Mouse (Mus musculus): ENCODE data around the gene Tshz3. TPM values are rescaled to one million over a fixed set of nuclear protein-coding genes. Genes with fewer than 3 reads are reported as not detected.

Gene Tshz3
- polyA plus RNA-seq, 1 experiment from 2014 or later, result 2.4 TPM

- Histone ChIP-seq H3K36me3 (no peaks in the 10 kb centered on the region), H3K9ac (peak overlapping the region; percentile 21; the same call in 1 of the 2 replicates), H3K4me1 (replicated peaks) (peaks cover 5% of the 10 kb centered on the region), H3K9me3 (replicated peaks) (no peaks in the 10 kb centered on the region), H3K27ac (no peak overlapping the region), H3K27me3 (peaks cover 47% of the 10 kb centered on the region), H3K4me3 (peak overlapping the region; percentile 31), H3K4me2 (peak overlapping the region; percentile 59)
- 2% methylated on average over 18 of the region's 18 CpGs for WGBS
- ATAC-seq (replicated peaks; ENCODE audit: insufficient number of reproducible peaks, insufficient read depth, low FRiP score, low read depth), result no peak
Measured at GRCm38 (mm10) chr7:36679866-36680458, 18.0 kb upstream of the Tshz3 start.

DNA sequence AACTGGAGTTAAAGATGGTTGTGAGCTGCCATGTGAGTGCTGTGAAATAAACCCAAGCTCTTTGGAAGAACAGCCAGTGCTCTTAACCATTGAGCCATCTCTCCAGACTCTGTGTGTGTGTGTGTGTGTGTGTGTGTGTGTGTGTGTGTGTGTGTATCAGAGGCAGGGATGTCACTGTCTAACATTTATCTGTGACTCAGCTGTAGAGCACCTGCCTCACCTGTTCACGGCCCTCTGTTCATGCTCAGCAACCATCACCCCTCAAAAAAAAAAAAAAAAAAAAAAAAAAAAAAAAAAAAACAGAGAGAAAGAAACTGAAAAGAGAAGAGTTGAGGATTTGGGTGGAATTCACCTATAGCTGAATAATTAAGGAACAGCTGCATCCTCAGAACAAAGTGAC lies 10.4 kb upstream of the Tshz3 start:
- Histone ChIP-seq H3K9me3 (replicated peaks) (no peaks in the 10 kb centered on the region), H3K4me1 (replicated peaks) (peaks cover 9% of the 10 kb centered on the region), H3K36me3 (no peaks in the 10 kb centered on the region), H3K4me2 (no peak overlapping the region), H3K4me3 (no peak overlapping the region), H3K9ac (no peak overlapping the region), H3K27ac (no peak overlapping the region), H3K27me3 (peaks cover 47% of the 10 kb centered on the region)
- WGBS, result 85% methylated on average over 1 of the region's 1 CpGs
- no peak for ATAC-seq (replicated peaks; ENCODE audit: insufficient number of reproducible peaks, insufficient read depth, low FRiP score, low read depth)

GRCm38 (mm10) chr7:36689049-36689793 lies 8.7 kb upstream of the Tshz3 start:
- no peaks in the 10 kb centered on the region for H3K9me3 ChIP-seq (replicated peaks)
- H3K9ac ChIP-seq, result no peak overlapping the region
- H3K4me3 ChIP-seq, result no peak overlapping the region
- H3K4me2 ChIP-seq, result no peak overlapping the region
- WGBS, result 50% methylated on average over 7 of the region's 7 CpGs
- H3K27me3 ChIP-seq, result peaks cover 64% of the 10 kb centered on the region
- no peaks in the 10 kb centered on the region for H3K36me3 ChIP-seq
- ATAC-seq (replicated peaks; ENCODE audit: insufficient number of reproducible peaks, insufficient read depth, low FRiP score, low read depth), result no peak
- no peak overlapping the region for H3K27ac ChIP-seq
- H3K4me1 ChIP-seq (replicated peaks), result peaks cover 9% of the 10 kb centered on the region

DNA sequence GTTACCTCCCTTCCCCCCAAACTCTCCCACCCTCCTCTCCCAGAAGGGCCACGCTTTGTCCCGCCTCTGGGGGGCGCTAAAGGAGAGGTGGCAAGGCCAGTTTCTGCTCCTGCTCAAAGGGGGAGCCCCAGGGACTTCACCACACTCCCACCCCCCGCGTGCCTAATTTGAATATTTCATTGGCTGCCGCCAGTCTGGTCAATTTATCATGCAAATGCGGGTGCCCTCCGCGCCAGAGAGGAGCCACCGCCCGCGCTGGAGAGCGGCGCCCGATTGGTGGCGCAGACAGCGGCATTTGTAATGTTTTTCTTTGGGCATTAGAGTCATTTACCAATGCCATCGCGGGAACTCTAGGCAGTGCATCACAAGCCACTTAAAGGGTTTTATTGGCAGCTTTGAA lies 7.4 kb upstream of the Tshz3 start:
- ATAC-seq (replicated peaks; ENCODE audit: insufficient number of reproducible peaks, insufficient read depth, low FRiP score, low read depth), result no peak
- Histone ChIP-seq H3K36me3 (no peaks in the 10 kb centered on the region), H3K9me3 (replicated peaks) (no peaks in the 10 kb centered on the region), H3K27me3 (peaks cover 78% of the 10 kb centered on the region), H3K9ac (no peak overlapping the region), H3K4me2 (peak overlapping the region; percentile 10; the same call in 1 of the 2 replicates), H3K4me3 (peak overlapping the region; percentile 1; the same call in 1 of the 2 replicates), H3K4me1 (replicated peaks) (peaks cover 16% of the 10 kb centered on the region), H3K27ac (no peak overlapping the region)
- WGBS, result under 1% methylated on average over 19 of the region's 19 CpGs

- no peak for ATAC-seq (replicated peaks; ENCODE audit: insufficient number of reproducible peaks, insufficient read depth, low FRiP score, low read depth)
- peaks cover 20% of the 10 kb centered on the region for H3K4me1 ChIP-seq (replicated peaks)
- H3K9ac ChIP-seq, result no peak overlapping the region
- H3K4me3 ChIP-seq, result no peak overlapping the region
- H3K36me3 ChIP-seq, result no peaks in the 10 kb centered on the region
- 2% methylated on average over 14 of the region's 14 CpGs for WGBS
- peaks cover 79% of the 10 kb centered on the region for H3K27me3 ChIP-seq
- no peaks in the 10 kb centered on the region for H3K9me3 ChIP-seq (replicated peaks)
- H3K27ac ChIP-seq, result no peak overlapping the region
- H3K4me2 ChIP-seq, result 0 out of 2 replicates have a peak overlapping the region, but pooled peaks have one; percentile 22
Measured at GRCm38 (mm10) chr7:36691617-36692016, 6.3 kb upstream of the Tshz3 start.

DNA sequence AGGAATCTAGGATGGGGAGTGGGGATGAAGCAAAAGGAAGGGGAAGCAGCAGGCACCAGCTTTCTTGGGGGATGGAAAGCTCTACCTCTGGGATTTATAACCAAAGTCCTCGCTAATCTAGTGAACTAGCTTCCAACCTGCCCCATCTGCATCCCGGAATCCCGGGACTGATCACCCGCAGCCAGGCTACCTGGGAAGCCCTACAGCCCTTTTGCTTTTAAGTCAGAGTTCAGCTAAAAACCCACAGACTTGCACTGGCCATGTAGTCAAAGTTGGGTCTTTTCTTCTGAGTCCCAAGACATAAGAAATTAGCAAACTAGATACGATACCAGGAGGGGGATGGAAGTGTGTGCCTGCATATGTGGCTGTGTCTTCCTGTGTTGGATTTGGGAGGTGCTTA lies 5.5 kb upstream of the Tshz3 start:
- no peaks in the 10 kb centered on the region for H3K36me3 ChIP-seq
- ATAC-seq (replicated peaks; ENCODE audit: insufficient number of reproducible peaks, insufficient read depth, low FRiP score, low read depth), result no peak
- H3K4me2 ChIP-seq, result 0 out of 2 replicates have a peak overlapping the region, but pooled peaks have one; percentile 22
- no peak overlapping the region for H3K27ac ChIP-seq
- H3K9me3 ChIP-seq (replicated peaks), result no peaks in the 10 kb centered on the region
- 12% methylated on average over 5 of the region's 5 CpGs for WGBS
- H3K4me1 ChIP-seq (replicated peaks), result peaks cover 23% of the 10 kb centered on the region
- peaks cover 79% of the 10 kb centered on the region for H3K27me3 ChIP-seq
- no peak overlapping the region for H3K9ac ChIP-seq
- no peak overlapping the region for H3K4me3 ChIP-seq

DNA sequence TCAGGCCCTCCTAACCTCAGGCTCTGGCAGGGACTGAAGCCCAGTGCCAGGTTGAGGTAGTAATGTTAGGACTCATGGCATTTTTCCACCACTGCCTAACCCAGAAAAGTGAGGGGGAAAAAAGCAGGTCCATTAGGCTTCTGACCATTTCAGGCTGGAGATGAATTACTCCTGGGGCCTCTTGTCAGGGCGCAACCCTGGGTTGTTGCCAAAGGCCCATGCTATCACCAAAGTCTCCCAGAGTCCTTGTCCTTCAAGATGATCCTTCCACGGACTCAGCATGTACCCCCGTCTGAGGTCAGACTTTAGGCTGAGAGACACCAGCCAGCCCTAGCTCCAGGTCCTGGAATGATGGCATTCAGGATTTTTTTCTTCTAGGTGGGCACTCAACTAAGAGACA lies 4.8 kb upstream of the Tshz3 start:
- Histone ChIP-seq H3K4me1 (replicated peaks) (peaks cover 23% of the 10 kb centered on the region), H3K9ac (no peak overlapping the region), H3K9me3 (replicated peaks) (no peaks in the 10 kb centered on the region), H3K4me2 (no peak overlapping the region), H3K27me3 (peaks cover 77% of the 10 kb centered on the region), H3K27ac (no peak overlapping the region), H3K36me3 (no peaks in the 10 kb centered on the region), H3K4me3 (no peak overlapping the region)
- WGBS, result 30% methylated on average over 3 of the region's 3 CpGs
- ATAC-seq (replicated peaks; ENCODE audit: insufficient number of reproducible peaks, insufficient read depth, low FRiP score, low read depth), result no peak

DNA sequence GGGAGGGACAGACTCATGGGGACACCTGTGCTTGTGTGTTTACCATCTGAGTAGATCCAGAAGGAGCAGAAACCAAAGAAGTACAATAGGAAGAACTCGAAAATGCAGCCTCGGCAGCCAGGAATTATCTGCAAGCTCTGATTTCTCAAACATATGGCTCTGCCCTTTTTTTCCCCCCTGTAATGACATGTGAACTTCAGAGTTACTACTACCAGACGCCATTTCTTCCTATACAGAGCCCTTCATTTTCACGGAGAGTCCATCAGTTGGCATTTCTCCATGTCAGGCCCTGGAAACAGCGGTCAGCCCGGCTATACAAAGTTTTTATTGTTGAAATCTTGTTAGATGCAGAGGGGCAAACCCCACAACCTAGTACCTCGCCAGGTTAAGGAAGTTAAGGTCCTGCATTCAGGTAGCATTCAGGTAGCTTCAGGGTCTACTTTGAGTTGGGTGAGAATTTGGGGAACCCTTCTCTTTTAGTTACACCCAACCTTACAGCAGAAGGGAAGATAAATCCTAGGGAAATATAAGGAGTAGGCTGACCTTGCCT lies 3.2 kb upstream of the Tshz3 start:
- WGBS, result 19% methylated on average over 7 of the region's 7 CpGs
- ATAC-seq (replicated peaks; ENCODE audit: insufficient number of reproducible peaks, insufficient read depth, low FRiP score, low read depth), result no peak
- Histone ChIP-seq H3K27me3 (peaks cover 74% of the 10 kb centered on the region), H3K4me2 (peak overlapping the region; percentile 100; the same call in 1 of the 2 replicates), H3K4me1 (replicated peaks) (peaks cover 33% of the 10 kb centered on the region), H3K4me3 (peak overlapping the region; percentile 82), H3K36me3 (no peaks in the 10 kb centered on the region), H3K9ac (no peak overlapping the region), H3K27ac (no peak overlapping the region), H3K9me3 (replicated peaks) (no peaks in the 10 kb centered on the region)

DNA sequence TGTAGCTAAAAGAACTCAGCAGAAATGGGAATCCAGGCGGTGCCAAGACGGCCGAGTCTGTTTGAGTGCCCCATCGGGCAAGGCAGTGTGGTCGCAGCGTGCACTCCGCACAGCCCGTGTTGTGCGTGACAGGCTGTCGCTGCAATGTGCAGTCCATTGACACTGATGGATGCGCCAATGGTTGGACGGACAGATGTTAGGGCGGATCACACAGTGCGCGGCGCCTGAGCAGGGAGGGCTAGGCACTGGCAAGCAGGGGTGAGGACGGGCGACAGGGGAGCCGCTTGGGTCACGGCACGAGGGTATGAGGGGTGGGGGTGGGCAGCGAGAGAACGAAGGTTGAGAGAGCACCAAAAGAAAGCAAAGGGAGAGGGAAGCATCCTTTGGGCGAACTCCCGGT lies 2.6 kb upstream of the Tshz3 start:
- no peak for ATAC-seq (replicated peaks; ENCODE audit: insufficient number of reproducible peaks, insufficient read depth, low FRiP score, low read depth)
- Histone ChIP-seq H3K27ac (no peak overlapping the region), H3K27me3 (peaks cover 70% of the 10 kb centered on the region), H3K4me2 (peak overlapping the region; percentile 100), H3K9ac (peak overlapping the region; percentile 68; the same call in 1 of the 2 replicates), H3K36me3 (no peaks in the 10 kb centered on the region), H3K4me1 (replicated peaks) (peaks cover 33% of the 10 kb centered on the region), H3K9me3 (replicated peaks) (no peaks in the 10 kb centered on the region), H3K4me3 (peak overlapping the region; percentile 82)
- WGBS, result 3% methylated on average over 25 of the region's 25 CpGs

DNA sequence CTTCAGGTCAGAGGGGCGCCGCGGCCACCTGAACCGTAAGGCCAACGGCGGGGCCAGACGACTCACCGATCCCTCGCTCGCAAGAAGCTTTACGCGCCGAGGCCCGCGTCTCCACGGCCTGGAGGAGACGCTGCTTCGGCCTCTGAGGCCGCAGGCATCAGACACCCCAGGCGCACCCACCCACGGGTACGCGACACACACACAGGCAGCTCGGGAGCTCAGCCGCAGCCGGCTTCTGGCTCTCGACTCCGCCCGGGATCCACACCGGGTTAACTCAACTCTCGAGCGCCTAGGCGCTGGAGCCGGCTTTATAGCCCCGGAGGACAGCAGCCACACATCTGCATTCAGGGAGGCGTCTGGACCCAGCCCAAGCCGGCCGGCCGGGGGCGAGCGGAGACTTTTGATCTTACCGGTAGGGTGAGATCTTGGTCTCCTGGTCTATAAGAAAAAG lies 2.1 kb upstream of the Tshz3 start:
- Histone ChIP-seq H3K9ac (peak overlapping the region; percentile 68), H3K4me2 (peak overlapping the region; percentile 100), H3K36me3 (no peaks in the 10 kb centered on the region), H3K27ac (no peak overlapping the region; the same call in 1 of the 2 replicates), H3K27me3 (peaks cover 64% of the 10 kb centered on the region), H3K9me3 (replicated peaks) (no peaks in the 10 kb centered on the region), H3K4me1 (replicated peaks) (peaks cover 28% of the 10 kb centered on the region), H3K4me3 (peak overlapping the region; percentile 82)
- under 1% methylated on average over 42 of the region's 42 CpGs for WGBS
- no peak for ATAC-seq (replicated peaks; ENCODE audit: insufficient number of reproducible peaks, insufficient read depth, low FRiP score, low read depth)

- peak overlapping the region; percentile 81 for H3K27ac ChIP-seq
Measured at GRCm38 (mm10) chr7:36696406-36697117, 1.4 kb upstream of the Tshz3 start.

More at GRCm38 (mm10) chr7:36696406-36697117, 1.4 kb upstream of the Tshz3 start:
- Histone ChIP-seq H3K27me3 (peaks cover 57% of the 10 kb centered on the region), H3K9me3 (replicated peaks) (no peaks in the 10 kb centered on the region), H3K4me2 (peak overlapping the region; percentile 100), H3K36me3 (no peaks in the 10 kb centered on the region), H3K4me1 (replicated peaks) (peaks cover 27% of the 10 kb centered on the region), H3K9ac (peak overlapping the region; percentile 68), H3K4me3 (peak overlapping the region; percentile 82)
- under 1% methylated on average over 62 of the region's 62 CpGs for WGBS
- peak; percentile 15 for ATAC-seq (replicated peaks; ENCODE audit: insufficient number of reproducible peaks, insufficient read depth, low FRiP score, low read depth)

Measured in heart, embryonic 15.5 days (tissue).